Mouse (Mus musculus) G1E-ER4 (cell line): ENCODE data around the gene 1700067P10Rik. TPM values are rescaled to one million over a fixed set of nuclear protein-coding genes. Genes with fewer than 3 reads are reported as not detected.

Source experiments
- GATA1 ChIP-seq: IDR thresholded peaks from one replicate; pipeline ENCODE4 v1.8.0; 2012; ENCODE audit warnings: low read length, inconsistent platforms
- polyA plus RNA-seq: library from polyadenylated mRNA; stranded (reverse); fragments of >175 nt; gene quantifications from 2 replicates; pipeline ENCODE4 v1.2.3, GENCODE M21; 2012

1700067P10Rik gene
- polyA plus RNA-seq, 1 experiment = not detected

DNA sequence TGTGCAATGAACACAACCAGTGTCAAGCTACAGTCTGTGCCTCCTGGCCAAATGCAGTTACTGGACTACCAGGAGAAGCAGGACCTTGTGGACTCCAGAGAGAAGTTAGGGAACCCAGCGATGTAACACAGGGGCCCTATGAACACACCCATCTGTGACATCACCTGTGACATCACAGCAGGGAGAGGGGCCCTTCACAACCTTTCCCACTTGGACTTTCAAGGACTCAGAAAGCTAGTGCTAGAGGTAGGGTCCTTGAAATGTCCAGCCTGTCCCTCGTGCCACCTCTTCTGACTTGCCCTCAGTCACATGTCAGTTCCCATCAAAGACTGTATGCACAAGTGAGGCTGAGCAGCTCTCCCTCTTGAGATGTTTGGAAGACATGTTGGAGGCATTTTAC lies 327 bp downstream of the 1700067P10Rik start:
- TF ChIP-seq GATA1 = no peak

DNA sequence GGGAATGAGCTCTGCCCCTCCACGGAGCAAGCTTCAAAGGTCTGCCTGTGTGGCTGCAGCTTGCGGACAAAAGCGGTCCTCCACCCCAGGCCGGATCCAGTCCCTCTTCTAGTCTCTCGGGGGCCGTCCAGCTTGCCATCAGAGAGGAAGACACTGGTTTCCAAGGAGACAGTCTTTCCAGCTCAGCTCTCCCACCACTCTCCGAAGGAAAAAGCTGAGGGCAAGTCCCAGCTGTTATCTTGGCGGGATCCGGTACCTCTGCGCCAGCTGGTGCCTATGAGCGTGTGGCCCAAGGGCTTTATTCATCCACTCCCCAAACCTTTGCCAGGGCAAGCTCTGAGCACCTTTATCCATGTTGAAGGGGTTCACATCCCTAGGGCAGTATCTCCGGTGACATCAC lies 1.2 kb downstream of the 1700067P10Rik start:
- no peak for TF ChIP-seq GATA1

DNA sequence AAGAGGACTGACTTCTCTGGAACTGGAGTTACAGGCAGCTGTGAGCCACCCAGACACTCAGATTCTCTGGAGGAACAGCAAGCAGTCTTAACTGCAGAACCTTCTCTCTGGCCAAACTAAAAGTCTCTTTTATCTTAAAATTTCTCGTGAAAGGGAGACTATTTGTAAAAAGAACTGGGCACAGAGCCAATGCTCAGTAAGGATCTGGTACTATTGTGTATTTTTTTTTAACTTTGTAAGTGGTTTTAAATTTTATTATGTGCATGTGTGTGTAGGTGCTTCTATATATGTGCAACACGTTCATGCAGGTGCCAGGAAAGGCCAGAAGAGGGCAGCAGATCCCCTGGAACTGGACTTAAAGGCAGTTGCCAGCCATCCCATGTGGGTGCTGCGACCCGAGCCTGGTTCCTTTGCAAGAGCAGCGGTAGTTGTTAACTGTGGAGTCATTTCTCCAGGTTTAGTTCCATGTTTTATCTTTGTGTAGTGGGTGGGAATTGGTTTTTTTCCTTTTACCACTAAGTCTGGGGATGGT lies 4.2 kb downstream of the 1700067P10Rik start:
- no peak for TF ChIP-seq GATA1

DNA sequence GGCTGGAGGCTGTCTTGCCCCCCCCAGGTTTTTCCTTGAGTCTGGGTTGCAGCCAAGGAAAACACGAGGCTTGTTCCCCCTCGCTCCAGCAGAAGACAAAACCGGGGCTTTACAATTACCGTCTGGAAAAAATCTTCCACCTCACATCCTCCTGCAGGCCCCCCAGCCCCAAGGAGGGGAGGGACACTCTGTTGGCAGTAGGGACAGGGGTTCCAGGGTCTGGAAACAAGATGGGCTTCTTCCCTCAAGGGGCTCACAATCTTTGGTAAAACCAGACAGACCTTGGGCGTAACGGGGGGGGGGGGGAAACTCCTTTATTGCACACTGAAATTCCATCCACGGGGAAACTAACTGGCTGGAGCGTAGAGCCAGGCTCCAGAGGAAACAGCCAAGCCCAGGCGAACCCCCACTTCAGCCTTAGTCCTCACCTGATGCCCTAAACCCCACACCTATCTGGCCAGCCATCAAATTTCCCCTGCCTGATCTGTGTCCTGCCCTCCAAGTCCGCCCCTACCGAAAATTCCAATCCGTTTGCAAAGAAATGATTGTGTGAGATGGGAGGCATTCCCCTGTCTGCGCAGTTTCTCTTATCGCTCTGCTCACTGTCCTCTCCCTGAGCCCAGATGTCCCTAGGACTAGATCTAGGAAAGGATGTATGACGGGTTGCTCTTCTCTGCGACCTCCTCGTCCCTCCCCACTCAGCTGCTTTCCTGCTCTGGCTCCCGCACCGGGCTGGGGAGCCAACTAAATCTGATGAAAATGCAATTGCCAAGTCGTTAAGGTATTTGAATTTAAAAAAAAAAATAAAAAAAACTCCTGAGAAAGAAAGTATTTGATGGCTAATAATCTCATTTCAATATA lies 5.9 kb downstream of the 1700067P10Rik start:
- TF ChIP-seq GATA1 = no peak

DNA sequence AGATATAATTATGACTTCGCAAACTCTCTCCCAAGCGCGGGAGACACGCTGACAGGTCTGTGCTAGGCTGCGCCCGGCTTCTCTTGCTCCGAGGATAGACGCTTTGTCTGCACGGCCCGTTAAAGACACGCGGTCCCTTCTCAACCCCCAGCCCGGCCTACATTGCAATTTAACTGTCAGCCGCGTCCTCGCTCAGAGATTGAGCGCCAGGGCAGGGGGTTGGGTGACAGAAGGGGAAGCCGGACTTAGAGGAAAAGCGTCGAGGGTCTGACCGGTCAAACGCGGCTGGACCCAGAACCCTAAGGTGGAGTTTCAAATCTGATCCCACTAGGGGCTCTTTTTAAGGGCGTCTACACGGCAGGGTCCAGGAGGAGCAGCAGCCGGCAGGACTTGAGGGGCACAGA lies 6.6 kb downstream of the 1700067P10Rik start:
- no peak for TF ChIP-seq GATA1

DNA sequence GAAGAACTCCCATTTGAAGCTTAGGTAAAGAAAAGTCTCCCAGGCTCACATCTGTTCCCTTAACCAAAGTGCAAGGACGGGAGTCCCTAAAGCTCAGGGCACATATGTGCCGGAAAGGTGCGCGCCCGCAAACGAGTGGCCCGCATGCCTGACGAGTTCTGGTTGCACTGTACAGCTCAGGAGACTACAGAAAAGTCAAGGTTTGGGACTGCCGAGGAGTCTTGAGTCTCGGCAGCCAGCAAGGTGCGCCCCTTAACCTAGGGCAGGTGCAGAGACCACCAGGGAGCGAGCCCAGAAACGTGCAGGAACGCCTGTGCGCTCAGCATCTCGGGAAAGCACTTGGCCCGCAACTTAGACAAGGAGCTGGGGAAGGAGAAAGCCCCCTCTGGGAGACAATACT lies 7.2 kb downstream of the 1700067P10Rik start:
- no peak for TF ChIP-seq GATA1

DNA sequence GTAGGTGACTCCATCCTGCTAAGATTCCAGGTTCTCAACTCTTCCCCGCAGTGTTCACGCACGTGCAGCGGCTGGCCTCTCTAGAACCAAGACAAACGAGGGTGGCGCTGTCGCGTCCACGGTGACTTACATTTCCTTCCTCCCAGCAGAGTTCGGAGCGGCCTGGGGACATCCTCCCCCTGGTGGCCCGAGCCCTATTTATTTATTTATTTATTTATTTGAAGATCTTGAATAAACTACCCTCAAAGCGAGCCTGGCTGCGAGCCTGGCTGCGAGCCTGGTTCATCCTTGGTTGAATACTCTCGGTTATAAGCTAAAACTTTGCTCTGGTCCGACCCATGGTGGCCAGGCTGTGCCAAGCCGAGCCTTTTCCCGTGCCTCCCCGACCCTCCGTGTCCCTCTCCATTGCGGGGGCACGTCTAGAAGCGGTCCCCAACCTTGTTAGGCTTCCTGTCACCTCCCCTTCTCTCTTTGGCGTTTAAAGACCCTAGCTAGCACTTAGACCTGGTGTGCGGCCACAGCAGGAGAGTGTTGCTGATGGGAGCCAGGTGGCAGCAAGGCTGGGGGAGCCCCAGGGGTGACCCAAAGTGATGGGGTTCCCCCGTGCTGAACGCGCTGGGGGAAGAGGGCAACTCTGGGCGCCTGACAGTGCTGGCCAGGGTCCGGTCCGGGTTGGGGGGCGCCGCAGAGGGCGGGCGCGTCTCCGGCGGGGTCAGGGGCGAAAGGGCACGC lies 8.1 kb downstream of the 1700067P10Rik start:
- TF ChIP-seq GATA1 = no peak

DNA sequence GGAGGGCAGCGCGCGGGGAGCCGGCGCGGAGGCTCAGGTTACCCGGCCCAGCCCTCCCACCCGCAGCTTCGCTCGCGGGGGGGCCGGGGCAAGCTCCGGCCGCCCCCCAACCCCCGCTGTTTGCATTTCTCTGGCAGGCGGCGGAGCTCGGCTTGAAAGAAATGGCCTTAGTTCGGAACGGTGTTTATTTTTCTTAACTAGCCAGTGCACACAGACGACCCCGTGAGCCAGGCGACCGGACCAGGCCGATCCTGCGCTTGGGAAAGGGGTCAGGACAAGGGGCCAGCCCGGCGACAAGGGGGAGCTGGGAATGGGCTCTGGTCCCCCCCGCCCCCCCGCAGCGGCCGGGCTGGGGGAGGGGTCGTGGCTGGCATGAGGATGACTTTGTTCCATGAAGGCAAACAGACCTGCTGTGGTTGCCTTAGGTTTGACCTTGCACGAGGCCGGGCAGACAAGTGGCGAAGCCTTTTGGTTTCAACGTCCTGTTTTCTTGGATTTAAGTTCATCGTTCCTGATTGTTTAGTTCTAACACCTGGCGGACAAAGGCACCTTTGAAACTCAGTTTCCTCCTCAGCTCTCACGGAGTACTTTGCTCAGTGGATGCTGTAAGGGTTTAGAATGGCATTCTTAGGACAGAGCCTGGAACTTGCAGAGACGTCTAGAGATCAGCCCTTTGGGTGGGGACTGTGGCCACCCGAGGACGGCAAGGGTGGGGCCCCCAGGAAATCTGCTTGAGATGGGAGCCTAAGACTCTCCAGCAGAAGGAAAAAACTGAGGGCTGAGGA lies 8.8 kb downstream of the 1700067P10Rik start:
- TF ChIP-seq GATA1 = no peak

DNA sequence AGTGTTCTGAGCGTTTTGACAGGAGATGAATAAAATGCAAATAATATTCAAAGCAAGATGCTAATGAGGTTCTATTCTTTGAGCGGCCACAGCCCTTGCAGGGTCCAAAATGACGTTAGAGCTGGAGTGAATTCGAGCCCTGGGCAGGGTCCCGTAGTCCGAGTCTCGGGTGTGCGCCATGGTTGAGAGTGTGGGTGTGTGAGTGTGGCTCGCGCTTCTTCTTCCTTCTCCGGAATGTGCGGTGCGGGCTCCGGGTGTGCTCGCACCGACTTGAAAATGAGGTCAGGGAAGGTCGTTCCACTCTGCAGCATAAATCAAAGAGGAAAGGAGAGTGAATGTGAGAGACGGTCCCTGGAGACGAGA lies 9.4 kb downstream of the 1700067P10Rik start:
- TF ChIP-seq GATA1 = no peak

DNA sequence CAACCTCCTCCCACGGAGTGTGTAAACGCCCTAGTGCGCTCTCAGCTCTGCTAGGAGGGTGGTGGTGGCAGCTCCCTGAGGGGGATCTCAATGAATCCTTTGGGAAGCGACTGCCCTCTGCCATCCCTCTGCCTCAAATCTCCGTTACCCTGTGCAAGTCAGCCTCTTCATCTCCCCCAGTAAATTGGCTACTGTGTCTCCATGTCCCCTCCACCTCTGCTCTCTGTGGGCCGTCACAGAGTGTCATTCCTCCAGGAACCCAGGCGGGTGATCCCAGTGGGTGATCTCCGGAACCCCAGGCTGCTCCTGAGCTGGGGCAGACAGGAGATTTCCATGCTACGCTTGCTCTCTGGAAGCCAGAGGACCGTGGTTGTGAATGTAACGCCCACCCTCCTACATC lies 10.2 kb downstream of the 1700067P10Rik start:
- no peak for TF ChIP-seq GATA1

DNA sequence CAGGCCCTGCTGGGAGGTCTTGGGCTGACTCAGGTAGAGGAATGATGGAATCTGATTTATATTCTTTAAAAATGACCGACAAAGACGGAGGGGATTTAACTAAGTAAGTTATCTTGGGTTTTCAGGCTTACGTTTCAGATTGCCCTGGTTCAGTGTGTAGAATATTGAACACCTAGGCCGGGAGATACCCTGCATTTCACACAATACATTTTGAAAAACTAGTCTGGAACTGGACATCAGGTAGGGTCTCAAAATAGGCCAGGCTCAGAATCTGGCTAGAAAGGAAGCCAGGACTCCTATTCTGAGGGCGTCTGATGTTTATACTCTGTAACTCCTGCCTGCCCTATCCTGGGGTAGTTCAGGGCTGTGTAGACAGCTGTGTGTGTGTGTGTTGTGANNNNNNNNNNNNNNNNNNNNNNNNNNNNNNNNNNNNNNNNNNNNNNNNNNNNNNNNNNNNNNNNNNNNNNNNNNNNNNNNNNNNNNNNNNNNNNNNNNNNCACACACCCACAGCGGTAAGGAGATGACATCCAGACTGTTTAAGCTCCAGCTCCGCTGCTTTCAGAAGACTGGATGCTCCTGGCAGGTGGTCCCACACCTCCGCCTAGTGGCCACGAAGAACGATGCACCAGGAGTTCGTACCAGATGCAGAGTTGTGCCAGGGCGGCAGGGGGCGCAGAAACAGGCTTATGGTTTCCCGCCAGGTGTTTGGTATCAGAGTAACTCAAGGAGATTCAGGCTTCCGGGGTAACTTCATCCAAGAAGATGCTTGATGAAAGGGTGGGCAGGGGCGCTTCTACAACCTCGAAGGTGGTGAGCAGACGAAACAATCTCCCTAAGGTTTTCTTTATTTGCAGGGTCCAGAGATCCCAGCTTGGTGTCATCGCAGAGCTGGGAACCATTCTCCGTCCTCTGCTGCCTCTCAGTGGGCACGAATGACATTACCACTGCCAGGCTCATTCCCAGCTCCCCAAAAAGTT lies 11.6 kb downstream of the 1700067P10Rik start:
- no peak for TF ChIP-seq GATA1

DNA sequence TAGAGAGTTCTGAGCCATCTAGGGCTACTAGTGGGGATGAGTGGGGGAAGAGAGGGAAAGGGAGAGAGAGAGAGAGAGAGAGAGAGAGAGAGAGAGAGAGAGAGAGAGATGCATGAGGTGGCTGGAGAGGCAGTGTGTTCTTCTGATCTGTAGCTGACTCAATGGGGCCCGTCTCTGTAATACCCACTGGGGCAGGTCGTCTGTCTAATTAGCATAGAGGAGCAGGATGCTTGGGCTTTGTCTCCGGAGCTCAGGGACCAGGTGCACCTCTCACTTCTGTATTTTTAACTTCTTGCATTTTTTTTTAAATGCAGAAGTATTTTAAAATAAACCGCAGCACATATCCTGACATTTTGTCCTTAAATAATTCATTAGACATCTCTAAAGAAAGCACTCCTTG lies 18.2 kb downstream of the 1700067P10Rik start:
- no peak for TF ChIP-seq GATA1

DNA sequence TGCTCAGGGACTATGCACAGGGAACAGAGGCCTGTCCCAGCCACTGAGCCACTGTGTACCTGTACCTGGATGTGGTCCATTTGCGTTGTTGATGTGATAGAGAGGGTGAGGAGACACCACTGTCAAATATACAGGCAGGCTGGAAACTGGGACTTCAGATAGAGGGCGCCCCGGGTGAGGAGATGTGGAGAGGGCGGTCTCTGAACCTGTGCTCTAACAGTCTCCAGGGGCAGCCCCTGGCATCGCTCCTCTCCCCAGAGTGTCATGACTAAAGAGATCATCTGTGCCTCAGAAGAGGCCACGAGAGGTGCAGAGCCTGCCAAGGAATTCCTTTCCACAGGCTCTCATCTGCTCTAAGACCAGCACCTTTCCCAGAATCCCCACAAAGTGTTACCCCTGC lies 18.7 kb downstream of the 1700067P10Rik start:
- no peak for TF ChIP-seq GATA1

DNA sequence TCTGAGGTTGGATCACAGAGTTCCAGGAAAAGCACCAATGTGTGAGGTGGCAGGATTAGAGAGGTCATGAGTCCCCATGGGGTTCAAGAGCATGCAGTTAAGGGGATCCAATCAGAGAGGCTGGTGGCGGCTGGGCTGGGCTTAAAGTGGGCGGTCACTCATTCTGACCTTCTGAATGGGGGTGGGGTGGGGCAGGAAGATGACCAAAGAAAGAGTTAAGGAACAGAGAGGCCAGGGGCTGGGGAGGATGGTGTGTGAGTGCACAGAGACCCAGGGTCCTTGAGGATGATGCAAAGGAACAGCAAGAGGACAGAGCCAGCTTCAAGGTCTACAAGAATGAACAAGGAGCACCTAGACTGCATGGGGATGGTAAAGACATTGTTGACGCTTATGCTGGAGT lies 19.4 kb downstream of the 1700067P10Rik start:
- no peak for TF ChIP-seq GATA1
